Mouse (Mus musculus): ENCODE results near the gene Tmem168.

Tmem168 gene

DNA sequence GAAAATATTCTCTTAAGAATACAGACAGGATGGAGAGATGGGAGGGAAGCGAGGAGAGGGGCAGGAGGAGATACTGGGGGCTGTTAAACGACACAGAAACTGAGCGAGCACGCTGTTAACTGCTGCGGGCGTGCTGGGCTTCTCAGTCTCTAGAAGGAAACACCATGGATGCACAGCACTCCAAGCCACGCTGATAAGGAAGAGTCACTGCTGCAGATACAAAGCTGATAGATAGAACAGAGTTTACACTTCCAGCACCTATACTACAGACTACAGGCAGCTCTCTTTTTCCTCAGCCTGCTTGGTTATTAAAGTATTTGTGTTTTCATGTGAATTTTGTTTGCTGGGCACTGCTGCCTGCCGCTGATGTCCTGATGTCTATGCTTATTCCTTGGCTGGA is 21.7 kb downstream of the Tmem168 start:
- no peak for DNase-seq (ENCODE audit: low spot score in 2 of 2)

DNA sequence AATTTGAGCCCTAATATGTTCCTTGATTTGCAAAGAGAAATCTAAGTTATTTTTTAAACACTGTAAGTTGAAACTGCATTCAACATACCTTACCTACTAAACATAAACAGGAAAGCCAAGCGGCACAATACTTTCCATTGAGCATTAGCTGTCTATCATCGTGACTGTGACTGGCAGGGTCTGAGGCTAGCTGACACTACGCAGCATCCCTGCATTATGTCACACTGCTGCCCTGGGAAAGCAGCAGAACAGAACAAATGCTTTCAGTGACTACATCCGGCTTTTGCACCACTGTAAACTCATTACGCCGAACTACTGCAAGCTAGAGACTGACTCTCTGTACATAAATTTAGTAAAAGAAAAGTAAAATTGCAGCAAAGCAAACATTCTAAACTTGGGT is 23.1 kb downstream of the Tmem168 start:
- DNase-seq (ENCODE audit: low spot score in 2 of 2): no peak

GRCm38 (mm10) chr6:13582075-13582474 is 25.8 kb downstream of the Tmem168 start:
- no peak for DNase-seq (ENCODE audit: low spot score in 2 of 2)

GRCm38 (mm10) chr6:13565734-13566133 is 42.2 kb downstream of the Tmem168 start:
- no peak for DNase-seq (ENCODE audit: low spot score in 2 of 2)

DNA sequence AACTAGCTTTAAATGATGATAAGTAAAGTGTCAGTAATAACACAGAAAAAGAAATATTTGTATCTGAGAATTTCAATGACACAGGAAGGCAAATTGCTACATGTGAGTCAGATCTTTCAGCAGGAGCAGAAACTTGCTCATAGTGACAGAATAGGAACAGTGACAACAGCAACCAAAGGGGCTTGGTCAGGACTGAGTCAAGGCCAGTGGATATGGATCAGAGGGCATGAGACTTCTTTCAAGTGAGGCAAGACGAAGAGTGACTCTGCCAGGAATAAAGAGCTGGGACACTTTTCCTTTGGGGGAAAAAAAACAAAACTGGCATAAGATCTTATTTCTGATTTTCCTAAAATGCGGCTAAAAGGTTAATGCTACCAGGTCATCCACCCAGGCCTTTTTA is 52.6 kb downstream of the Tmem168 start:
- no peak for DNase-seq (ENCODE audit: low spot score in 2 of 2)

GRCm38 (mm10) chr6:13541761-13542160 is 66.1 kb downstream of the Tmem168 start:
- DNase-seq (ENCODE audit: low spot score in 2 of 2): peak in 1 of 2 experiments; percentile 9

DNA sequence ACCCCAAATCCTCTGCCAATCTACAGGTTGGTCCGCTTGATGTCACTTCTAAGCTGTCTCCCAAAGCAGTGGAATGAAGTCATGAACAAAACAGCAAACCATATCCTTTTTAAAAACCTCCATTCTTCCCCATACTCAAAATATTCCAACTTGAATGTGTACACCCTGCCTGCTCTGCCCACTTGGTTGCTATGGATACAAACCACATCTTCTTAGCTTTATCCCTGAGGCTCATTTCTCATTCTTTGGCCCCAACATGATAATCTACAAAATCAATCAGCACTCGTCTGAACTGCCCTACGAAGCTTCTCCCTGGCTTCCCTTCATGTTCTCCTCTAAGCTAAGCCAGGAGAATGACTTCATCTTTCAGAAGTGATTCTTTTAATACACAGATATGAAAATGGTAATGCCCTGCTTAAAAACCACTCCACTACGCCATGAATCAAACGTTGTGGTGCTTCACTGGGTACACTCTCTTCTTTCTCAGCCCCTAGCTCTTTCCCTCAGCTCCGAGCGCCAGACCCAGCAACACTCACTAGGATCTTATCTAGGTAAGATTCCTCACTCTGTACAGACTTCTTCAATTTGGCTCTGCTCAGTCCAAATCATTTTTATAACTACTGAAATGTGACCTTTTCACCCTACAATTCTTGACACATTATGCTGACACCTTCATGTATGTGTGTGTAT is 70.5 kb downstream of the Tmem168 start:
- DNase-seq (ENCODE audit: low spot score in 2 of 2): no peak
